Mouse (Mus musculus) limb, embryonic 10.5 days (tissue): ENCODE data around the gene Lhfpl3. TPM values are rescaled to one million over a fixed set of nuclear protein-coding genes. Genes with fewer than 3 reads are reported as not detected.
A peak's percentile ranks its signal among the peaks of the same experiment; 100 is the strongest.

Experiments
- DNase-seq: peaks from one replicate; pipeline ENCODE4 v3.0.0-alpha.2; 2017; ENCODE audit warnings: low spot score
- H3K27ac ChIP-seq: fragments of 300-500 bp; sonication (generic); 2 replicates; pipeline ENCODE4 v1.5.1; 2016; ENCODE audit warnings: mild to moderate bottlenecking
- H3K27me3 ChIP-seq: fragments of 300-500 bp; sonication (generic); 2 replicates; pipeline ENCODE4 v1.6.1; 2016; ENCODE audit warnings: low read depth, mild to moderate bottlenecking; ENCODE audit not compliant: poor library complexity, severe bottlenecking
- H3K36me3 ChIP-seq: fragments of 300-500 bp; sonication (generic); 2 replicates; pipeline ENCODE4 v1.6.1; 2016; ENCODE audit warnings: mild to moderate bottlenecking, moderate library complexity
- H3K4me1 ChIP-seq: fragments of 300-500 bp; sonication (generic); 2 replicates; pipeline ENCODE4 v1.6.1; 2016
- H3K4me3 ChIP-seq: fragments of 300-500 bp; sonication (generic); 2 replicates; pipeline ENCODE4 v1.5.1; 2016; ENCODE audit warnings: mild to moderate bottlenecking, moderate library complexity
- H3K9me3 ChIP-seq: fragments of 300-500 bp; sonication (generic); replicated peaks from 2 replicates; pipeline ENCODE4 v1.6.1; 2016; ENCODE audit warnings: mild to moderate bottlenecking
- WGBS: fragments of 180-500 bp; shearing (Covaris S2); methylation state at CpG from one replicate; pipeline ENCODE4 v1.1.7; 2016; 5-methylcytosine and 5-hydroxymethylcytosine counted together
- polyA plus RNA-seq: library from polyadenylated mRNA; unstranded; fragments of >200 nt; fragmentation: Nextera tagmentation; extraction: Ambion mirVana; gene quantifications from 2 replicates; pipeline ENCODE4 v1.2.1, GENCODE M21; 2016

Gene Lhfpl3
- polyA plus RNA-seq, 1 experiment from 2014 or later, result 0.18 TPM

GRCm38 (mm10) chr5:23219655-23220054, 473.8 kb downstream of the Lhfpl3 start:
- H3K4me1 ChIP-seq, result peaks cover 13% of the 10 kb centered on the region
- WGBS, result 87% methylated on average over 1 of the region's 1 CpGs
- H3K27ac ChIP-seq, result no peak overlapping the region
- no peaks in the 10 kb centered on the region for H3K36me3 ChIP-seq
- DNase-seq, result no peak
- H3K4me3 ChIP-seq, result no peak overlapping the region
- no peaks in the 10 kb centered on the region for H3K9me3 ChIP-seq
- H3K27me3 ChIP-seq, result no peaks in the 10 kb centered on the region

GRCm38 (mm10) chr5:23224759-23225536, 479.1 kb downstream of the Lhfpl3 start:
- Histone ChIP-seq H3K4me3 (peak overlapping the region; percentile 37), H3K36me3 (no peaks in the 10 kb centered on the region), H3K9me3 (no peaks in the 10 kb centered on the region), H3K4me1 (peaks cover 18% of the 10 kb centered on the region), H3K27ac (peak overlapping the region; percentile 51; the same call in 1 of the 2 replicates), H3K27me3 (no peaks in the 10 kb centered on the region)
- DNase-seq, result peak; percentile 77
- 22% methylated on average over 14 of the region's 14 CpGs for WGBS

GRCm38 (mm10) chr5:23225621-23226020, 479.8 kb downstream of the Lhfpl3 start:
- WGBS, result 30% methylated on average over 8 of the region's 8 CpGs

GRCm38 (mm10) chr5:23226753-23227152, 480.9 kb downstream of the Lhfpl3 start:
- no peak for DNase-seq
- 58% methylated on average over 3 of the region's 3 CpGs for WGBS

More at GRCm38 (mm10) chr5:23225621-23226020, 479.8 kb downstream of the Lhfpl3 start:
- no peak overlapping the region for H3K4me3 ChIP-seq
- no peaks in the 10 kb centered on the region for H3K27me3 ChIP-seq
- no peaks in the 10 kb centered on the region for H3K36me3 ChIP-seq
- H3K4me1 ChIP-seq, result peaks cover 18% of the 10 kb centered on the region
- H3K9me3 ChIP-seq, result no peaks in the 10 kb centered on the region
- DNase-seq, result no peak
- no peak overlapping the region for H3K27ac ChIP-seq

GRCm38 (mm10) chr5:23246974-23247373, 501.1 kb downstream of the Lhfpl3 start:
- DNase-seq, result peak; percentile 65
- WGBS, result 51% methylated on average over 4 of the region's 4 CpGs
- Histone ChIP-seq H3K36me3 (no peaks in the 10 kb centered on the region), H3K4me1 (no peaks in the 10 kb centered on the region), H3K4me3 (no peak overlapping the region), H3K9me3 (no peaks in the 10 kb centered on the region), H3K27me3 (no peaks in the 10 kb centered on the region), H3K27ac (no peak overlapping the region)

More at GRCm38 (mm10) chr5:23226753-23227152, 480.9 kb downstream of the Lhfpl3 start:
- Histone ChIP-seq H3K27me3 (no peaks in the 10 kb centered on the region), H3K9me3 (no peaks in the 10 kb centered on the region), H3K27ac (no peak overlapping the region), H3K36me3 (no peaks in the 10 kb centered on the region), H3K4me1 (peaks cover 18% of the 10 kb centered on the region), H3K4me3 (no peak overlapping the region)

GRCm38 (mm10) chr5:23247784-23248183, 501.9 kb downstream of the Lhfpl3 start:
- H3K9me3 ChIP-seq, result no peaks in the 10 kb centered on the region
- WGBS, result 83% methylated on average over 1 of the region's 1 CpGs

GRCm38 (mm10) chr5:23248303-23248702, 502.4 kb downstream of the Lhfpl3 start:
- H3K4me1 ChIP-seq, result no peaks in the 10 kb centered on the region
- H3K9me3 ChIP-seq, result no peaks in the 10 kb centered on the region
- no peak overlapping the region for H3K4me3 ChIP-seq
- no peaks in the 10 kb centered on the region for H3K36me3 ChIP-seq
- no peak for DNase-seq
- H3K27me3 ChIP-seq, result no peaks in the 10 kb centered on the region
- no peak overlapping the region for H3K27ac ChIP-seq

More at GRCm38 (mm10) chr5:23247784-23248183, 501.9 kb downstream of the Lhfpl3 start:
- H3K4me3 ChIP-seq, result no peak overlapping the region
- H3K36me3 ChIP-seq, result no peaks in the 10 kb centered on the region
- H3K4me1 ChIP-seq, result no peaks in the 10 kb centered on the region
- no peaks in the 10 kb centered on the region for H3K27me3 ChIP-seq
- H3K27ac ChIP-seq, result no peak overlapping the region
- DNase-seq, result no peak

GRCm38 (mm10) chr5:23249896-23250875, 504.3 kb downstream of the Lhfpl3 start:
- Histone ChIP-seq H3K4me3 (no peak overlapping the region), H3K4me1 (no peaks in the 10 kb centered on the region), H3K36me3 (no peaks in the 10 kb centered on the region), H3K9me3 (no peaks in the 10 kb centered on the region), H3K27ac (no peak overlapping the region), H3K27me3 (no peaks in the 10 kb centered on the region)
- WGBS, result 60% methylated on average over 9 of the region's 9 CpGs
- DNase-seq, result no peak

- peak; percentile 45 for DNase-seq
- 53% methylated on average over 12 of the region's 12 CpGs for WGBS
- no peak overlapping the region for H3K27ac ChIP-seq
- no peaks in the 10 kb centered on the region for H3K36me3 ChIP-seq
- no peaks in the 10 kb centered on the region for H3K9me3 ChIP-seq
- 0 out of 2 replicates have a peak, but pooled peaks cover 3% of the 10 kb centered on the region for H3K4me1 ChIP-seq
- H3K27me3 ChIP-seq, result no peaks in the 10 kb centered on the region
- H3K4me3 ChIP-seq, result no peak overlapping the region
Measured at GRCm38 (mm10) chr5:23251462-23252224, 505.8 kb downstream of the Lhfpl3 start.

GRCm38 (mm10) chr5:23255816-23256418, 510.1 kb downstream of the Lhfpl3 start:
- Histone ChIP-seq H3K36me3 (no peaks in the 10 kb centered on the region), H3K27me3 (no peaks in the 10 kb centered on the region)
- WGBS, result 85% methylated on average over 3 of the region's 3 CpGs

GRCm38 (mm10) chr5:23273309-23273708, 527.5 kb downstream of the Lhfpl3 start:
- Histone ChIP-seq H3K4me3 (no peak overlapping the region), H3K27ac (no peak overlapping the region), H3K4me1 (no peaks in the 10 kb centered on the region), H3K9me3 (no peaks in the 10 kb centered on the region), H3K27me3 (no peaks in the 10 kb centered on the region), H3K36me3 (no peaks in the 10 kb centered on the region)
- 88% methylated on average over 3 of the region's 3 CpGs for WGBS
- DNase-seq, result no peak

More at GRCm38 (mm10) chr5:23255816-23256418, 510.1 kb downstream of the Lhfpl3 start:
- H3K27ac ChIP-seq, result no peak overlapping the region
- 0 out of 2 replicates have a peak, but pooled peaks cover 3% of the 10 kb centered on the region for H3K4me1 ChIP-seq
- DNase-seq, result no peak
- no peaks in the 10 kb centered on the region for H3K9me3 ChIP-seq
- no peak overlapping the region for H3K4me3 ChIP-seq

GRCm38 (mm10) chr5:23279364-23279763, 533.5 kb downstream of the Lhfpl3 start:
- Histone ChIP-seq H3K36me3 (no peaks in the 10 kb centered on the region), H3K27me3 (no peaks in the 10 kb centered on the region), H3K4me1 (no peaks in the 10 kb centered on the region), H3K4me3 (no peak overlapping the region), H3K9me3 (no peaks in the 10 kb centered on the region), H3K27ac (no peak overlapping the region)
- no peak for DNase-seq
- 91% methylated on average over 7 of the region's 7 CpGs for WGBS
